Mouse (Mus musculus): ENCODE results near the gene Mrps17.

Mrps17 gene

DNA sequence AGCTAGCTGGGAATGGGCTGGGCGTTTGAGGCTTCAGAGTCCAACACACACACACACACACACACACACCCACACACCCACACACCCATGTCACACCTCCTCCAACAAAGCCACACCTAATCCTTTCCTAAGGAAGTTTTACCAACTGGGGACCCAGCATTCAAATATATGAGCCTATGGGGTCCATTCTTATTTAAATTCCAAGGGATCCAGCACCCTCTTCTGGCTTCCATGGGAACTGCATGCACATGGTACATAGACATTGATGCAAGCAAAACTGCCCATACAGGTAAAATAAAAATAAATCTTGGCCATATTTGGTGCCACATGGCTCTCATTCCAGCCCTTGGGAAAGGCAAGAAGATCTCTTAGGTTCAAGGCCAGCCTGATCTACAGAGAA lies 25.7 kb downstream of the Mrps17 start:
- no peak for DNase-seq (ENCODE audit: extremely low spot score, low read depth, low spot score)

GRCm38 (mm10) chr5:129742903-129743488 lies 27.7 kb downstream of the Mrps17 start:
- no peak for DNase-seq (ENCODE audit: extremely low spot score, low read depth, low spot score)

- no peak for DNase-seq (ENCODE audit: extremely low spot score, low read depth, low spot score)
These were observed 28.8 kb downstream of the Mrps17 start for GRCm38 (mm10) chr5:129744050-129744449.

DNA sequence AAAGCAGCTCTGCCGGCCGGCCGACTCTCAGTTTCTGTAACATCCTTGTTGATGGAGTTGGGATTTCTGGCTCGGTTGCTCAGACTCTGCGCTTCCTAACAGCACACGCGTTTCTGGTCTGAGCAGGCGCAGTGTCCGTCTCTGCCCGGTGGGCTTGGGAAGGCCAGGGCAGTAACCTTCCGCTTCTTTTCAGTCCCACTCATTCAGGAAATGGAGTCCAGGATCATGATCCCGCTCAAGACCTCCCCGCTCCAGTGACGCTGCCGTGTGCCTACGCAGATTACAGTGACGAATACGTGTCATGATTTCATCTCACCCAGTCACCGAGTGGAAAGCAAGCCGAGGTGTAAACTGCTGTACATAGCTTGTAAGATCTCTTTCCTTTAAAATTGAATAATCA lies 41.6 kb downstream of the Mrps17 start:
- no peak for DNase-seq (ENCODE audit: extremely low spot score, low read depth, low spot score)

DNA sequence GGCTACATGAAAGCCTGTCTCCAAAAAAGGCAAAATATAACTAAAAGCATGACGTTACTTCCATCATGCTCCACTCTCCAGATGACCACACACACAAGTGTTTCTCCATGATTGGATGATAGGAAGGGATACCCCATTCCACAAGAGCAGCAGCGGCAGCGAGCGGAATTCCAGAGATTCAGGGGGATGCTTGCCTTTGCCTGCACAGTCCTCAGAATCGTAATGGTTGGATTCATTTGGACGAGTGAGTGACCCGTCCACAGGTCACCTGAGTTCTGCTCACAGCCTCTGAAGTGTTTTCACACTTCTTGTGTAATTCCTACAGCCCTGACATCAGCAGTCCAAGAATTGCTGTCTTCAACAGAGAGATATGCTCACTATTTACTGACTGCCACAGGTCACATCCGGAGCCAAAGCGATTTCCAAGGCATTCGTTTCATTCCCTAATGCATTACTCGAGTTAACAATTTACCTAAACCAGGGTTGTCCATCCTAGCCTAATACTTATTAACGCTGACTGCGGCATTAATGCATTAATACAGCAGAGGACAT lies 44.7 kb downstream of the Mrps17 start:
- no peak for DNase-seq (ENCODE audit: extremely low spot score, low read depth, low spot score)

DNA sequence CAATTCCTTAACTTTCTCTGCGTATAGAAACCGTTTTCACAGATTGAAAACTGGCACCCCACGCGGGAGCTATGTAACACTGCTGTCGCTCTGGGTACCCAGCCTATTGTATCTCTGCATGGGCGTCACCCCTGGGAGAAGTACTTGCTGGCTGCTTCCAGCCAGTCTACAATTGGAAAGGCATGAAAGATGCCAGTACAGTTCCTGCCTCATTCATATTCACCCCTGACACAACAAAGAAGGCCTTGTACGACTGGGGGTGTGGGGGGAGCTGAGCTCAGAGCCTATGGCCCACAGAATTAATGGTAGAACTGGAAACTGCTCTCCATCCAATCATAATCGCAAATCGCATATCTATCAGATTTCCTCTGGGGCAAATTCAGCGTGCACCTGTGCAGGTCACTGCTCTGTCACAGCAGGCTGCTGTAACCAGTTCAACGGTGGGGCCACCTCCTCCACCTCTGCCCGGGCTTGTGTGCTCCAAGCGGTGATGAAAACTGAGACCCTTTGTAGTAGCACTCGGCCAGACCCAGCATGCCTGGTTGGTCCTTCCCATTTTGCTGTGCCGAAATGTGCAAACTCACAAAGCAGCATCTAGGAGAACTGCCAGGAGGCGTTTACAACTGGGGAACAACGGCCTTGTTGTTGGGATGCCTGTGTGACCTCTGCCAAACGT lies 46.7 kb downstream of the Mrps17 start:
- no peak for DNase-seq (ENCODE audit: extremely low spot score, low read depth, low spot score)

GRCm38 (mm10) chr5:129770443-129771355 lies 55.4 kb downstream of the Mrps17 start:
- no peak for DNase-seq (ENCODE audit: extremely low spot score, low read depth, low spot score)

All from hindlimb bud, embryonic 11.5 days (tissue).